Mouse (Mus musculus) thymus, postnatal 36 days (tissue): Measurements from ENCODE around the gene Lonp2.

Experiments used
- DNase-seq, 2 experiments: peaks; one replicate each; pipeline ENCODE4 v3.0.0; 2022; ENCODE audit warnings: mixed read lengths in 2 of 2

Lonp2 gene

DNA sequence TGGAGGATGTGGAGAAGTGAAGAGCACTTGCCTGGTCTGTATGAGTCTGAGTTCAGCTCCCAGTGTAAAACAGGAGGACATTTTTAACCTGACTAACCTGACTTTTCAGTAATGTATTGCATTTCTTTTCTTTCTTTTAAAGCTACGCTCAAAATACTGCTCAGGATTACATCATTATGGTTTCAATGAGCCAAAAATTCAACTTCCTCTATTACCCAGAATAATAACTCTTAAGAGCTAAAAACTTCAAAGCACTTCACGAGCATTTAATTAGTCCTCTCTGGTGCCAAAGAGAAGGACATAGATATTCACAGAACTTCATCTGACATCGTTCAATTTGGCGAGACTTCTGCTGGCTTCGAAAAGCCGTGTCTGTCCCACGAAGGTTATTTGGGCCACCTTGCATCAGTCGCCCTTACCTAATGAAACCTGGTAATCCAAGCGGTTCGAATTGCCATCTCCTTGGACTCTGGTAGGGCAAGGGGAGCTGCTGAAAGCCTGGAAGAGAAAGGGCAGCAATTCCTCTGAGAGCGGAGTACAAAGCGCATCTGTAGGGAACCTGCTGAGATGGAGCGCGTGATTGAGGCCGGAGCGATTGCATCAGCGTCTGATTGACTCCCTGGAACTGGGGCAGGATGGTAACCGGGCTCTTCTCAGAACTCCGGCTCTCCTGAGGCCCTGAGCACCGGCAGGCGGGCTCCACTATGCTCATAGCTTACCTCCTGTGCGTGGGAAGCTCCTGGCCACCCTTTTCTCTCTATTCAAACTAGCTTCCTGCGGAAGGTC, 133.3 kb downstream of the Lonp2 start:
- no peak for DNase-seq

DNA sequence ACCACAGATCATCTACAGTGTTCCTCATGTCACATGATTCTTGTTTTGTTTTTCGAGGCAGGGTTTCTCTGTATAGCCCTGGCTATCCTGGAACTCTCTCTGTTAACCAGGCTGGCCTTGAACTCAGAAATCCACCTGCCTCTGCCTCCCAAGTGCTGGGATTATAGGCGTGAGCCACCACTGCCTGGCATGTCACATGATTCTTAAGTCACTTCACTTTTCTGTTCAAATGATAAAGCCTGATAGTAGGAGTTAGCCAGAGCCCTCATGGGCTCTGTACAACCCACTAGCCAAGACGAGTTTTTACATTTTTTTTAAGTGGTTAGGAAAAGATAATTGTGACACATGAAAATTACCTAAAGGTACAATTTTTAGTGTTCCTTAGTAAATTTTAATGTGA, 134.8 kb downstream of the Lonp2 start:
- DNase-seq = no peak

- no peak for DNase-seq
These were observed 135.2 kb downstream of the Lonp2 start for GRCm38 (mm10) chr8:86759090-86759491.

DNA sequence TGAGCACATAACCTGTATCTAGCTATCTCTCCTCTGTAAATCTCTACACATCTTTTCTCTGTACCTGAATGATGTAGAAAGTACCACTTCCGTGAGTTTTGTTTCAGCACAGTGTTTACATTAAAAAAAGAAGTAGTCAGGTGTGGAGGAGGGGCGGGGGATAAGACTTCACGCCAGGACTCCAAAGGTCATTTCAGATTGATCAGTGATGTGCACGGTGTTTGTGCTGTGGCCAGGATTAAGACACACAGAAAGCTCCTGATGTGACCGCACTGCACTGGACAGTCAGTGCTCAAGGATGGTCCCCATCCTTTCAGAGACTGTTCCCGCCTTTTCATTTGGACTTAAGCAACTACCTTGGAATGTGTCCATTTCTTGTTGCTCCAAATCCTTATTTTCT, 136.9 kb downstream of the Lonp2 start:
- DNase-seq = no peak

DNA sequence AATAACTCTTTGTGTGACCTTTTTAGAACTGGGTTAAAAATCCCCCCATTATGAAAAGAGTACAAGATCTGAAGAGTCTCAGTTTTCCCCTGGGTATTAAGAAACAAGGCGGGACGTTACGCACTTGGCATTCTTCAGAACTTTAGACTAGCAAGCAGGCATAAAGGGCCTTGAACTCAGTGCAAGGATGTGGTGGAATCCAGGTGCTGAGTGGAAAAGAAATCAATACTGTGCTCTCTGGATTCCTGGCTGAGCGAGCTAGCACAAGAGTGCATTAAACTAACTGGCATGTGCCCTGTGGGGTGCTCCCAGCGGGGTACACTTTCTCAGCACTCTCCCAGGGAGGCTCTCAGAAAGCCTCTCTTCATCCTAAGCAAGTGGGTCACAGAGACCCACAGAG, 139.0 kb downstream of the Lonp2 start:
- DNase-seq = no peak

DNA sequence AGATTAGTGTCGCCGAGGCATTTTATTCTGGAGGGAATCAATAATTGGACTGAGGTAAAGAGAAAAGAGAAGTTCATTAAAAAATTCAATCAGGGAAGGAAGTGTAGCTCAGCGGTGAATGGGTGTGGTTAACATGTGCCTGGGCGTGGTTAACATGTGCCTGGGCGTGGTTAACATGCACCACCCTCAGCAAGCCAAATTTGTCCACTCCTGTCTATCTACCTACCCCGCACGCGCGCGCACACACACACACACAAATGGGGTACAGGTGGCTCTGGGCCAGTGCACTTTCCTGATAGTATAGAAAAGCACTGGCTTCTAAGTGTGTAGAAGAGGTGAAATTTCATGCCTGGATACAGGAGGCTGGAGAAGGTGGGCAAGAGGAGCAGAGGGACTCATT, 141.3 kb downstream of the Lonp2 start:
- DNase-seq = no peak

DNA sequence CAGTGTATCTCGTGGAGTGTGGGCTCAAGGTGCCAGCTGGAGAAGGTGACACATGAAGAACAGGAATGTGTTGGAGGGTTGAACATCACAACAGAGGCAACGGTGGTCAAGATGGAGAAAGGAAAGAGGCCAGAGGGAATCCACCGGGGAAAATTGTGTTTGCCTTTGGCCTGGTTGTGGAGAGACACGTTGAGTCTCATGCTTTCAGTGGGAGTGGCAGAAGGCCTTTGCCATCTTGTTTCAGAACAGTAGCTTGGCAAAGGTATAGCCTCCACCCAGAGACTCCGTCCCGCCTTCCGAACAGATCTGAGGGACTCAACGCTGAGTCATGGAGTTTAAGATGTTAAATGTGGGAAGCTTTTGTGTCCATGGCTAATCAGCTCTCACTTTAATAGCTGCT, 141.8 kb downstream of the Lonp2 start:
- no peak for DNase-seq

DNA sequence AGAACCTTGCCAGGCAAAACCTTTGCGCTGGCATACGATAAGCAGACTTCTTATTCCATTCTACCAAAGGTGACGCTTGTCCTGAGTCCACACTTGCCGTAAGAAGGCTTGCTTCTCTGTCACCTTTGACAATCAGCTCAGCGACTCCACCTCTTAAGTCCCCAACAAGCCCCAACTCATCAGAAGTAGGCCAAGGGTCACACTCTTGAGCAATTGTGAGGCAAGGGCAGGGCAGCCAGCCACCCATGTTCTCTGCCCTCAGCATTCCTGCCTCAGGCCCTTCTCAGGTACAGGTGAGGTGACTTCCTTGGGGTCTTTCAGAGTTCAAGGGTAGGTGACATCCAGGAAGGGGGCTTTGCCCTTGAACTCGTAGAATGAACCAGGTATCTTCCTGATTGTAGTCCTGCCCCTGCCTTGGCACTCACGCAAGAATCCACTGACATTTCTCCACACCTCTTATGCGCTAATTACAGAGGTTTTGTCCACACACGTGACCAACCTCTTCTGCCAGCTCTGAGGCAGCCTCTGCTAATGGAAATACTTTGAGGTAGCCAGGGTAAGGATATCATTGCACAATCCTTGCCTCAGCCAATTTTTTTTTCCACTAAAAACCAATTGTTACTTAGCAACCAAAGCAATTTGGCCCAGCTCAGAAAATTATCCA, 142.8 kb downstream of the Lonp2 start:
- no peak for DNase-seq

DNA sequence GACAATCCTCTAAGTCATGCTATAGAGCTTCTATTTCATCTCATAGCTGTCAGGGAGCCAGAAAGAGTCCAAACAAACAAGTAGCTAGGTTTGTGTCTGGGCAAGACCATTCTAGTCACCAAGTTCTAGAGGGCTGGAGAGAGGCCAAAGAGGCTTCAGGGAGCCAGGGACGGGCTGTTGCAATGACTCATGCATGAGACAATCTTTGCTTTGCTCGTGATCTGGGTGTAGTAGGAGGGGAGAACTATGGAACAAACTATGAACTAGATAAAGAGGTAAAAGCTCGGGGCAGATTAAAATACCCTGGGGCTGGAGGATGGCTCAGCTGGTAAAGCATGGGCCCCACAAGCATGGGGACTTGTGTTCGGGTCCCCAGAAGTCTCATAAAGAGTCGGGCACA, 144.7 kb downstream of the Lonp2 start:
- no peak for DNase-seq

DNA sequence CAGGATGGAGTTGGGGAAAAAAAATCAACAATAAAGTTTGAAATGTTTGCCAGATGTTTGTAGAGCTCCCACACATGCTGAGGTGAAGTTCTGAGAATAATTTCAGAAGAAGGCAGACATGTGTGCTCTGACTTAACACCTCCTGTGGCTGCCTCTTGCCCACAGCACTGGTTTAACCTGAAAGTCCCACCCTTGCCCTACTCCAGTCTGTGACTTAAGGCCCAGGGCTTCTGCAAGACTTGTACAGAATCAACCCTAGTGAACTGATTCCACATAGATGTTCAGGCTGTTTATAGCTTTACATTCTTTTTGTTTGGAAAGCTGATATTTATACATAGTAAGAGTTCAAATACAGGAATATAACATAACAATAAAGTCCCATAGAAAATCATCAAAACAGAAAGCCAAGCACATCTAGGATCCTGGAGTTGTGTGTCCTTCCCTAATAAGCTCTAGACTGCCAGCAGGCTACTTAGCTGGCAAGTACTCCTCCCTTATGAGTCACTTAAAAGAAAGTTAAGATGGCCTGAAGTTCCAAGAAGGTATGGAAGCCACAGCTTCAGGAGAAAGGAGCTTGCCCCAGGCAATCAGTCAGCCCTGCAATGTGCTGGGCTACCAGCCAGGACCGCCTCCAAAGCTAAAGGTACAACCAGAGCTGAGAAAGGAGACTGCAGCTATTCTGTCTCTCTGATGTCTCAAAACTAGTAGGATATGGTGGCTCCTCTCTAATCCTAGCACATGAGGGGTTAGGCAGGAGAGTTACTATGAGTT, 146.3 kb downstream of the Lonp2 start:
- DNase-seq = no peak
